Mouse (Mus musculus) hindbrain, embryonic 15.5 days (tissue): ENCODE data around the gene Iqcg. TPM values are rescaled to one million over a fixed set of nuclear protein-coding genes. Genes with fewer than 3 reads are reported as not detected.

Experiments used
- ATAC-seq: fragments of 200-750 bp; cut with Nextera tagmentation; 2 replicates; pipeline ENCODE4 v1.8.0; 2017; ENCODE audit warnings: low read depth, moderate number of reproducible peaks, moderate TSS enrichment; ENCODE audit not compliant: low FRiP score
- H3K27ac ChIP-seq: fragments of 300-500 bp; sonication (generic); replicated peaks from 2 replicates; pipeline ENCODE4 v1.5.1; 2015; ENCODE audit warnings: mild to moderate bottlenecking, inconsistent platforms
- H3K27me3 ChIP-seq: fragments of 300-500 bp; sonication (generic); 2 replicates; pipeline ENCODE4 v1.6.1; 2015; ENCODE audit warnings: control low read depth, inconsistent platforms
- H3K36me3 ChIP-seq: fragments of 300-500 bp; sonication (generic); 2 replicates; pipeline ENCODE4 v1.6.1; 2015; ENCODE audit warnings: control low read depth, inconsistent platforms
- H3K4me1 ChIP-seq: fragments of 300-500 bp; sonication (generic); replicated peaks from 2 replicates; pipeline ENCODE4 v1.6.1; 2015; ENCODE audit warnings: control low read depth, inconsistent platforms
- H3K4me2 ChIP-seq: fragments of 300-500 bp; sonication (generic); 2 replicates; pipeline ENCODE4 v1.6.1; 2015; ENCODE audit warnings: moderate library complexity, mild to moderate bottlenecking, inconsistent platforms
- H3K4me3 ChIP-seq: fragments of 300-500 bp; sonication (generic); 2 replicates; pipeline ENCODE4 v1.5.1; 2015; ENCODE audit warnings: mild to moderate bottlenecking, inconsistent platforms
- H3K9ac ChIP-seq: fragments of 300-500 bp; sonication (generic); 2 replicates; pipeline ENCODE4 v1.6.1; 2015; ENCODE audit warnings: inconsistent platforms
- H3K9me3 ChIP-seq: fragments of 300-500 bp; sonication (generic); 2 replicates; pipeline ENCODE4 v1.6.1; 2016; ENCODE audit warnings: control low read depth, inconsistent platforms
- WGBS: fragments of 180-500 bp; shearing (Covaris S2); methylation state at CpG from one replicate; pipeline ENCODE4 v1.1.7; 2015; 5-methylcytosine and 5-hydroxymethylcytosine counted together
- polyA plus RNA-seq: library from polyadenylated mRNA; unstranded; fragments of >200 nt; fragmentation: Nextera tagmentation; extraction: Ambion mirVana; gene quantifications from 2 replicates; pipeline ENCODE4 v1.2.1, GENCODE M21; 2015

Iqcg gene
- polyA plus RNA-seq, 1 experiment from 2014 or later = 6.5 TPM

DNA sequence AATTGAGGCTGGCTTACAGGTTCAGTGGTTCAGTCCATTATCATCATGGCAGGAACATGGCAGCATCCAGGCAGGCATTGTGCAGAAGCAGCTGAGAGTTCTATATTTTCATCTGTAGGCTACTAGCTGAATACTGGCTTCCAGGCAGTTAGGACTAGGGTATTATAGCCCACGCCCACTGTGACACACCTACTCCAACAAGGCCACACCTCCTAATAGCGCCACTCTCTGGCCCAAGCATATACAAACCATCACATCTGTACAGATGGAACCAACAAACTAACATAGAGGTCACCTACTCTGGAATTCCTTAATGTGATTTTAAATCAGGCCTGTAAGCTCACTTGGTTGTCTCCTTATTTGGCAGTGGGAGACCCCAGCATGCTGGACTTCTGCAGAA is 7.3 kb downstream of the Iqcg start:
- Histone ChIP-seq H3K27me3 (no peaks in the 10 kb centered on the region), H3K36me3 (no peaks in the 10 kb centered on the region), H3K9me3 (no peaks in the 10 kb centered on the region), H3K4me1 (no peaks in the 10 kb centered on the region), H3K27ac (no peak overlapping the region), H3K4me2 (no peak overlapping the region), H3K4me3 (no peak overlapping the region), H3K9ac (no peak overlapping the region)
- no peak for ATAC-seq
- WGBS = 78% methylated on average over 2 of the region's 2 CpGs

DNA sequence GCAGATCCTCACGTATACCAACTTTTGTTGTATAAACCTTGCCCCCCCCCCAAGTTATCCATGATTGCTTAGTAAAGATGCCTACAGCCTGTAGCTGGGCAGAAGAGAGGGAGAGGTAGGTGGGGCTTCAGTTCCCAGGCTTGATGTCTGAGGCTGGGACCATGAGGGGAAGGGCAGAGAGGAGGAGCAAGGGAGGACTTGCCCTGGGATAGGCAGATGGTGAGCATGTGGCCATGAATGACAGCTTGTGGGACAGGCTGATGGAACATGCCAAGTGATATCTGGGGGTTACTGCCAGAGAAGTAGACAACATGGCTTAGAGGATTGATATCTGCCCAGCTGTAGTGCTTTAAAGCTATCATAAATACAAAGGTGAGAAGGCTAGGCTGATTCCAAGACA is 8.0 kb downstream of the Iqcg start:
- Histone ChIP-seq H3K9ac (no peak overlapping the region), H3K27ac (no peak overlapping the region), H3K9me3 (no peaks in the 10 kb centered on the region), H3K36me3 (no peaks in the 10 kb centered on the region), H3K27me3 (no peaks in the 10 kb centered on the region), H3K4me3 (no peak overlapping the region), H3K4me1 (no peaks in the 10 kb centered on the region), H3K4me2 (no peak overlapping the region)
- no peak for ATAC-seq
- 87% methylated on average over 1 of the region's 1 CpGs for WGBS

DNA sequence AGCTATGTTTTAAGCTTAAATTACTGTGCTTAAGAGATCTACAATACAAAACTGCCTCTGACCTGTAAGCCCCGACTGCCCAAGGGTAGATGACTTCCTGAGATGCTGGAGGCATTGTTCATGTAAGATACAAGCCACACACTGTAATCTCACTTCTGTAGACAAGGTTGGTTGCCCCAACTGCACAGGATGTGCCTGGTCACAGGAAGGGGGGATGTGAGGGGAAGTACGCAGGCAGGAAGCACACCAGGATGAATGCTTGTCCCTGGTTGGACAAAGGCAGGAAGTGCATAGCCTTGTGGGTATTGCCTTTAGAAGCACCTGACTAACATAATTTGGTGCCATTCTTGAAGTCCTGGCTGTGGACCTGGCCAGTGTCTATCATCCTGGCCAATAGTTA is 12.8 kb downstream of the Iqcg start:
- H3K4me2 ChIP-seq = no peak overlapping the region
- no peaks in the 10 kb centered on the region for H3K27me3 ChIP-seq
- ATAC-seq = no peak
- no peak overlapping the region for H3K9ac ChIP-seq
- H3K4me3 ChIP-seq = no peak overlapping the region
- no peaks in the 10 kb centered on the region for H3K4me1 ChIP-seq
- no peak overlapping the region for H3K27ac ChIP-seq
- WGBS = 86% methylated on average over 2 of the region's 2 CpGs
- H3K36me3 ChIP-seq = no peaks in the 10 kb centered on the region
- H3K9me3 ChIP-seq = no peaks in the 10 kb centered on the region

DNA sequence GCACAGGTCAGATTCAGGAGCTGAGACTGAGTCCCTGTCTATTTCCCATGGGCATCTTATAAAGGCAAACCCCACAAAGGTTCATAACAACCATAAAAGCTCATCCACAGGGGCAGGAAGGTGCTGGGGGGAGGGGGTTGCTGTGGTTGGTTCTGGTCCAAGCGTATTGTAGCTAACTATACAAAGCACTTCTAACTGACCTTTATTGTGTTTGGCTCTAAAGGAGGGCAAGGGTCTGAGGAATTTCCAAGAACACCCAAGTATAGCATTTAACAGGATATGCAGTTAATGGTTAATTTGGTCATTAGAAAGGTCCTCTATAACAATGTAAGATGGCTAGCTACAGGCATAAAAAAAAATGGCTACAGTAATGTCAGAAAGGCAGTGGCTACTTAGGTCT is 13.3 kb downstream of the Iqcg start:
- no peaks in the 10 kb centered on the region for H3K27me3 ChIP-seq
- no peak for ATAC-seq
- H3K4me3 ChIP-seq = no peak overlapping the region
- 74% methylated on average over 1 of the region's 1 CpGs for WGBS
- H3K4me1 ChIP-seq = no peaks in the 10 kb centered on the region
- no peak overlapping the region for H3K27ac ChIP-seq
- no peaks in the 10 kb centered on the region for H3K36me3 ChIP-seq
- no peaks in the 10 kb centered on the region for H3K9me3 ChIP-seq
- no peak overlapping the region for H3K9ac ChIP-seq
- no peak overlapping the region for H3K4me2 ChIP-seq

DNA sequence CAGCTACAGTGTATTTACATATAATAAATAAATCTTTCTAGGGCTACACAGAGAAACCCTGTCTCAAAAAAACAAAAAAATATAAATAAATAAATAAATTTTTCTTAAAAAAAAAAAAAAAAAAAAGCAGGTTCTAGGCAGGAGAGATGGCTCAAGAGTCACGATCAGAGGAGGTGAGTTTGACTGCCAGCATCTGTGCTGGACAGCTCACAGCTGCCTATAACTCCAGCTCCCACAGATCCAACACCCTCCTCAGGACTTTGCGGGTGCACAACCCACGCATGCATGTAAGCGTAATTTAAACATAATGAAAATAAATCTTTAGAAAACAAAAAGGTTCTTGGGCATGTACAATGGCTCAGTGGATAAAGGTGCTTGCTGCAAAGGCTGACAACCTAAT is 20.0 kb downstream of the Iqcg start:
- ATAC-seq = no peak
- no peaks in the 10 kb centered on the region for H3K36me3 ChIP-seq
- 89% methylated on average over 4 of the region's 4 CpGs for whole genome bisulfite sequencing

DNA sequence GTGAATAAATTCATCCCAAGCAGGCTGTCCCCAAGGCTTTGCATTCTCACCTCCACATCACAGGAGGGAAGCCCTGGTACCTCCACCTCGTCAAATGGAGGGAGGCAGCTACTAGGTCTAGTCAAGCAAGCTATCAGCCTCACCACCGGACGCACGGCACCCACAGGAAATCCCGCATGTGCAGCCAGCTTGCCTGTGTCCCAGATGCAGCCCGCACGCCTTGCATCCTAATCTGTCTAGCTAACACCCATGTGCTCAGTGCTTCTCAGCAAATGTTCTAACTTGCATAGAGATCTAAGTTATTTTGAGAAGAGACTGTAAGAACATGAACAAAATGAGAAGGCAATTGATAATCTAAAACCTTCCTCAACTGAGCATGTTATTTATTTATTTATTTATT is 29.7 kb downstream of the Iqcg start:
- no peak for ATAC-seq
- 92% methylated on average over 7 of the region's 7 CpGs for WGBS
- no peaks in the 10 kb centered on the region for H3K4me1 ChIP-seq

More for the DNA sequence above, 20.0 kb downstream of the Iqcg start:
- H3K4me2 ChIP-seq = no peak overlapping the region
- H3K27me3 ChIP-seq = no peaks in the 10 kb centered on the region
- no peak overlapping the region for H3K4me3 ChIP-seq
- H3K9me3 ChIP-seq = no peaks in the 10 kb centered on the region
- H3K4me1 ChIP-seq = no peaks in the 10 kb centered on the region
- no peak overlapping the region for H3K9ac ChIP-seq
- H3K27ac ChIP-seq = no peak overlapping the region

DNA sequence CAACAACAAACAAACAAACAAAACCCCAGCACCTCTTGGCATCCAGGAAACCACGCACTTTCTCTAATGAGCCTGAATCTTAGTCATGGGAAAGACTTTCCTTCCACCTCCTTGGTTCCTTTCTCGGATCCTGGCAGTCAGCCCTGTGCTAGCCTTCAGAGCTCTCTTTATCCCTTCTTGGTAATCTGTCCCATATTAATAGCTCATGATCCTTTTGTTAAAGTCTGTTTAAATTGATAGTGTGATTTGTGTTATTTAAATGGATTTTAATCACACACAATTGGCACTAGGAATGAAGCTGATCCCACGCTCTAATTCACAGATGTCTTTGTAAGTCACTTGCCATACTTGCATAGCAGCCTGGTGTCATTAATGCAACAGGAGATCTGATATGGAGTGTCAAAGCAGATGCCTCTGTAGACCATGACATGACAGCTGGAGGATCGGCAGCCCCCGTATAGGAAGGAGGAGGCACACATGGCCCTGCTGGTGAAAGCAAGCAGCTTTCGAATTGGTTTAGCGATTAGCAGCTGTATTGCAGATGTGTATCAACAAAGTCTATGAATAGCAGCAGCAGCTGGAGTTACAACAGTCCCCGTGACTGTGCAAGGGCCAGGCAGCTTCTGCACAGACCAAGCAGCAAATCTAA is 31.4 kb downstream of the Iqcg start:
- no peaks in the 10 kb centered on the region for H3K27me3 ChIP-seq
- 68% methylated on average over 8 of the region's 8 CpGs for WGBS

More for the DNA sequence above, 29.7 kb downstream of the Iqcg start:
- no peak overlapping the region for H3K9ac ChIP-seq
- H3K27me3 ChIP-seq = no peaks in the 10 kb centered on the region
- no peaks in the 10 kb centered on the region for H3K36me3 ChIP-seq
- no peak overlapping the region for H3K27ac ChIP-seq
- H3K9me3 ChIP-seq = no peaks in the 10 kb centered on the region
- H3K4me2 ChIP-seq = no peak overlapping the region
- no peak overlapping the region for H3K4me3 ChIP-seq

DNA sequence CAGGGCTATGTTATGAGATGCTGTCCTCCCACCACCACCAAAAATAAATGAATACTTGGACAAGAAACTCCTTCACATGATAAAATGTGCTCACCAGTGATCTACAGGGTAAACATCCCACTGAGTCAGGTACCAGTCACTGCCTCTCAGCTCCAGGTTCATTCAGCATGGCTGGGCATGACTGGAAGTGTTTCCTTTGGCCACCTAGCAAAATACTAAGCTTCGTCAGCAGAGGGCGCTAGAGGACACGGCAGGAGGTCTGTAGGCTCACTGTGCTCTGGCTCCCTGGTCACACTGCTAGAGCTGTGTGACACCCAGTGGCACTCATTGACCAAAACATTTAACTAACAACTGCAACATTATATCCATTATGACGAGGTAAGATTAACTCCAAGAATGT is 32.3 kb downstream of the Iqcg start:
- H3K4me1 ChIP-seq = no peaks in the 10 kb centered on the region
- H3K4me2 ChIP-seq = no peak overlapping the region
- H3K9ac ChIP-seq = no peak overlapping the region
- no peak overlapping the region for H3K27ac ChIP-seq
- H3K27me3 ChIP-seq = no peaks in the 10 kb centered on the region
- no peaks in the 10 kb centered on the region for H3K36me3 ChIP-seq
- H3K4me3 ChIP-seq = no peak overlapping the region
- 6% methylated on average over 4 of the region's 4 CpGs for WGBS
- ATAC-seq = peak; percentile 59
- no peaks in the 10 kb centered on the region for H3K9me3 ChIP-seq

More for the DNA sequence above, 31.4 kb downstream of the Iqcg start:
- no peak for ATAC-seq
- Histone ChIP-seq H3K36me3 (no peaks in the 10 kb centered on the region), H3K4me1 (no peaks in the 10 kb centered on the region), H3K27ac (no peak overlapping the region), H3K4me2 (no peak overlapping the region), H3K4me3 (no peak overlapping the region), H3K9me3 (no peaks in the 10 kb centered on the region), H3K9ac (no peak overlapping the region)

DNA sequence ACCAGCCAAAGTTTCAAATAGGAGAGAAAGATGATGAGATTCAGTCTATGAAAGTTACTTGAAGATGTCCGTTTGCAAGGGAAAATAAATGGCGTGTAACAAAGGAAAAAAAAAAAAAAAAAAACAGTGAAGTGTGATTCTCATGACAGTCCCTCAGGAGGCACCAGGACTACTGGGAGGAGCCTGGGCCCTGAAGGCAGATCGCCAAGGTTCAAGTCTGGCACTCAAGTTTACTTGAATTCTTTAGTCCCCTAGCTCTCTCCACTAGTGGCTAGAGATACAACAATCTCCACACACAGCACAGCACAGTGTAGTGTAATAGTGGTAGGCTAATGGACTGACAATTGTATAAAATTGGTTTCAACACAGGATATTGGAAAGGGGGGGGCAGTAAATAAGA is 34.6 kb downstream of the Iqcg start:
- Histone ChIP-seq H3K9ac (no peak overlapping the region), H3K4me2 (no peak overlapping the region), H3K4me3 (no peak overlapping the region), H3K4me1 (no peaks in the 10 kb centered on the region), H3K27ac (no peak overlapping the region), H3K36me3 (no peaks in the 10 kb centered on the region), H3K27me3 (no peaks in the 10 kb centered on the region), H3K9me3 (no peaks in the 10 kb centered on the region)
- no peak for ATAC-seq
- WGBS = 80% methylated on average over 3 of the region's 3 CpGs

DNA sequence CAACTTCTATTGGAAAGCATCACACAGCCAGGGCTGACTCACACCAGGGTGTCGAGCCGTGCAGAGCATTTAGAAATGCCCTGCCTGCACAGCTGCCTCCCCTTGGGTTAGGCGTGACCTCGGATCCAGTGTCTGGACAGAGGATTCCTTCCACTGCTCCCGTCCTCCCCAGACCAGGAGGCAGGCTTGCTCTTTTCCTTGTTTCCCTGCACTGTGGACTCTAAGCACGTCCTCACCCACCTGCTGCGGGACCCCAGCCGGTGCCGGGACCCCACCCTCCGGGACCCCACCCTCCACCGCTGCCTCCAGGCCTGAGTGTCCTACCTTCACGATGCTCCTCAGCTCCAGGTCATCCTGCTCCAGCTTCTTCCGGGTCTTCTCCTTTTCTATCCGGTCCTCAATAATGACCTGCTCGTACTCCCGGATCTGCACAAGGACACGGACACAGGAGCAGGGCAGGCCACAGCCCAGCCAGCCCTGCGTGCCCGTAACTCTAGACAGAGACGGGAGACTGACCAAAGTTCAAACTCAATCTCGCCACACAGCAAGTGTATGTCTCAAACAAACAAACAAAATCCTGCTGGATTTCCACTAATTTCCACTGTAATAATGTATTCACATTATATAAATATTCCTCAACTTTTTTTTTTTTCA is 36.8 kb downstream of the Iqcg start:
- Histone ChIP-seq H3K4me3 (no peak overlapping the region), H3K9me3 (no peaks in the 10 kb centered on the region), H3K27ac (no peak overlapping the region), H3K4me2 (no peak overlapping the region), H3K4me1 (no peaks in the 10 kb centered on the region), H3K9ac (no peak overlapping the region), H3K36me3 (no peaks in the 10 kb centered on the region), H3K27me3 (no peaks in the 10 kb centered on the region)
- 0 out of 2 replicates have a peak, but pooled peaks have one; percentile 34 for ATAC-seq
- 78% methylated on average over 21 of the region's 21 CpGs for WGBS

DNA sequence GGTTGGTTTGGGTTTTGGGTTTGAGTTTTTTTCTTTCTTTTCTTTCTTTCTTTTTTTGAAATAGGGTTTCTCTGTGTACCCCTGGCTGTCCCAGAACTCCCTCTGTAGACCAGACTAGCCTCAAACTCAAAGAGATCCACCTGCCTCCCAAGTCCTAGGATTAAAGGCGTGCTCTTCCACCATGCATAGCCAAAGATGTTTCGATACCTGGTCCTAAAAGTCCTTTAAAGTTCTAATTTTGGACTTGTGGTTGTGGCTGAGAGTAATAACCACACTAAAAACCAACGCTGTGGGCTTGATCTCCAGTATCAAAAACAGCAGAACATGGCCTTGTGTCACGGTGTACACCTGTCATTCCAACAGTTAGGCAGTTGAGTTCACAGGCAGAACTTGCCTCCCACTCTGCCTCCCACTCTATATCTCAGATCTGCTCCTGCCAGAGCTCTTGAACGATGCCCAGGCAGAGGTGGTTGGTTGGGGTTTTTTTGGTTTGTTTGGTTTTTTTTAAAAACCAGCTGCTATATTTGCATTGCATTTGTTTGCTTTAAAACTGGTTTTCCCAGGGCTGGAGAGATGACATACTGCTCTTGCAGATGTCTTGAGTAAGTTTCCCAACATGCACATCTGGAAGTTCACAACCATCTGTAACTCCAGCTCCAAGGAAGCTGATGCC is 38.2 kb downstream of the Iqcg start:
- no peak for ATAC-seq
- Histone ChIP-seq H3K36me3 (peaks cover 11% of the 10 kb centered on the region), H3K9ac (no peak overlapping the region), H3K4me2 (no peak overlapping the region), H3K4me3 (no peak overlapping the region), H3K27ac (no peak overlapping the region), H3K9me3 (no peaks in the 10 kb centered on the region), H3K4me1 (no peaks in the 10 kb centered on the region), H3K27me3 (no peaks in the 10 kb centered on the region)
- 94% methylated on average over 5 of the region's 5 CpGs for WGBS

DNA sequence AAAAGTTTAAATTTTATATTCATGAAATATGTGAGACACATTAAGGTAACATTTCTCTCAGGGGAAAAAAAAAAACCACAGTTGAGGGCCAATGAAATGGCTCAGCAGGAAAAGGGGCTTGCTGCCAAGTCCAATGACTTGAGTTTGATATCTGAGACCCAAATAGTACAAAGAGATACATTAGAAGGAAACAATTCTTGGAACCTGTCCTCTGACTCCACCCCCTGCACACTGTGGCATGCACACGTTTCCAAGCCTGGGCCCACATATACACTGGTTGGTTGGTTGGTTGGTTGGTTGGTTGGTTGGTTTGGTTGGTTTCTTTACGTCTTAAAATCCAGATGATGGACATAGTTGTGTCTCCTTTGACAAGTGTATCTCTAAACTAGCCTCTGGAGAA is 40.0 kb downstream of the Iqcg start:
- 91% methylated on average over 2 of the region's 2 CpGs for WGBS
- Histone ChIP-seq H3K9me3 (no peaks in the 10 kb centered on the region), H3K4me3 (no peak overlapping the region), H3K36me3 (peaks cover 17% of the 10 kb centered on the region), H3K4me2 (no peak overlapping the region), H3K27ac (no peak overlapping the region), H3K27me3 (no peaks in the 10 kb centered on the region), H3K9ac (no peak overlapping the region), H3K4me1 (no peaks in the 10 kb centered on the region)
- ATAC-seq = no peak
